Mouse (Mus musculus) layer of hippocampus, adult 8-10 months (tissue): ENCODE data around the gene Kif26b. TPM values are rescaled to one million over a fixed set of nuclear protein-coding genes. Genes with fewer than 3 reads are reported as not detected.

ENCODE experiments used
- DNase-seq, 2 experiments: peaks; one replicate each; pipeline ENCODE4 v3.0.0; 2022; ENCODE audit warnings: low spot score in 2 of 2
- total RNA-seq, 4 experiments: library from RNA; stranded (reverse); gene quantifications; 2 replicates each; pipeline ENCODE4 v1.2.4; 2022

Kif26b gene
- total RNA-seq, 4 experiments from 2014 or later: 14.4 to 21.3 (median 17.9) TPM

GRCm38 (mm10) chr1:178835805-178836204 lies 306.9 kb downstream of the Kif26b start:
- DNase-seq: no peak

GRCm38 (mm10) chr1:178836998-178837397 lies 308.1 kb downstream of the Kif26b start:
- no peak for DNase-seq

GRCm38 (mm10) chr1:178838696-178839320 lies 309.9 kb downstream of the Kif26b start:
- DNase-seq: no peak

- DNase-seq: no peak
These were observed 311.4 kb downstream of the Kif26b start for GRCm38 (mm10) chr1:178840311-178840710.

GRCm38 (mm10) chr1:178844839-178845238 lies 315.9 kb downstream of the Kif26b start:
- DNase-seq: no peak

GRCm38 (mm10) chr1:178847569-178847968 lies 318.6 kb downstream of the Kif26b start:
- DNase-seq: no peak

GRCm38 (mm10) chr1:178848380-178849106 lies 319.6 kb downstream of the Kif26b start:
- DNase-seq: no peak

GRCm38 (mm10) chr1:178850569-178850968 lies 321.6 kb downstream of the Kif26b start:
- DNase-seq: no peak

- no peak for DNase-seq
These were observed 326.0 kb downstream of the Kif26b start for GRCm38 (mm10) chr1:178854936-178855335.

GRCm38 (mm10) chr1:178855974-178856373 lies 327.0 kb downstream of the Kif26b start:
- DNase-seq: no peak

GRCm38 (mm10) chr1:178860671-178861391 lies 331.9 kb downstream of the Kif26b start:
- no peak for DNase-seq

GRCm38 (mm10) chr1:178861392-178861762 lies 332.5 kb downstream of the Kif26b start:
- no peak for DNase-seq

GRCm38 (mm10) chr1:178863756-178864155 lies 334.8 kb downstream of the Kif26b start:
- DNase-seq: no peak

GRCm38 (mm10) chr1:178864297-178864696 lies 335.4 kb downstream of the Kif26b start:
- DNase-seq: no peak

GRCm38 (mm10) chr1:178866757-178867156 lies 337.8 kb downstream of the Kif26b start:
- no peak for DNase-seq

- no peak for DNase-seq
These were observed 342.1 kb downstream of the Kif26b start for GRCm38 (mm10) chr1:178871055-178871454.

GRCm38 (mm10) chr1:178876926-178877325 lies 348.0 kb downstream of the Kif26b start:
- no peak for DNase-seq

- no peak for DNase-seq
These were observed 349.8 kb downstream of the Kif26b start for GRCm38 (mm10) chr1:178878676-178879075.

- no peak for DNase-seq
These were observed 352.0 kb downstream of the Kif26b start for GRCm38 (mm10) chr1:178880905-178881304.

GRCm38 (mm10) chr1:178886671-178887070 lies 357.7 kb downstream of the Kif26b start:
- DNase-seq: no peak

- no peak for DNase-seq
These were observed 363.5 kb downstream of the Kif26b start for GRCm38 (mm10) chr1:178892376-178892775.
